Mouse (Mus musculus) intestine, embryonic 14.5 days (tissue): ENCODE results near the gene Ttc7b. TPM values are rescaled to one million over a fixed set of nuclear protein-coding genes. Genes with fewer than 3 reads are reported as not detected.

Experiments used
- ATAC-seq: fragments of 200-750 bp; cut with Nextera tagmentation; replicated peaks from 2 replicates; pipeline ENCODE4 v1.8.0; 2017; ENCODE audit warnings: low read depth, moderate number of reproducible peaks, moderate TSS enrichment, moderate library complexity; ENCODE audit not compliant: low FRiP score, low TSS enrichment
- DNase-seq: peaks from one replicate; pipeline ENCODE4 v3.0.0-alpha.2; 2018; ENCODE audit warnings: low spot score
- H3K27ac ChIP-seq: fragments of 300-500 bp; sonication (generic); 2 replicates; pipeline ENCODE4 v1.5.1; 2014; ENCODE audit warnings: low read depth, mild to moderate bottlenecking, control low read depth
- H3K27me3 ChIP-seq: fragments of 300-500 bp; sonication (generic); replicated peaks from 2 replicates; pipeline ENCODE4 v1.6.1; 2014; ENCODE audit warnings: low read length, control low read depth; ENCODE audit not compliant: control insufficient read depth, insufficient read depth
- H3K36me3 ChIP-seq: fragments of 300-500 bp; sonication (generic); 2 replicates; pipeline ENCODE4 v1.6.1; 2014; ENCODE audit warnings: low read length, control low read depth; ENCODE audit not compliant: control insufficient read depth, insufficient read depth
- H3K4me1 ChIP-seq: fragments of 300-500 bp; sonication (generic); replicated peaks from 2 replicates; pipeline ENCODE4 v1.6.1; 2014; ENCODE audit warnings: low read length, control low read depth, mixed read lengths; ENCODE audit not compliant: control insufficient read depth, insufficient read depth
- H3K4me2 ChIP-seq: fragments of 300-500 bp; sonication (generic); 2 replicates; pipeline ENCODE4 v1.6.1; 2014; ENCODE audit warnings: low read length
- H3K4me3 ChIP-seq: fragments of 300-500 bp; sonication (generic); 2 replicates; pipeline ENCODE4 v1.5.1; 2014; ENCODE audit warnings: low read depth, low read length, control low read depth, mixed read lengths
- H3K9ac ChIP-seq: fragments of 300-500 bp; sonication (generic); 2 replicates; pipeline ENCODE4 v1.6.1; 2014; ENCODE audit warnings: mild to moderate bottlenecking, low read length
- H3K9me3 ChIP-seq: fragments of 300-500 bp; sonication (generic); 2 replicates; pipeline ENCODE4 v1.6.1; 2016; ENCODE audit warnings: low read length, control low read depth; ENCODE audit not compliant: control insufficient read depth
- WGBS: fragments of 180-500 bp; shearing (Covaris S2); extraction: QIAGEN DNeasy Blood & Tissue Kit; methylation state at CpG from one replicate; pipeline ENCODE4 v1.1.7; 2014; 5-methylcytosine and 5-hydroxymethylcytosine counted together
- polyA plus RNA-seq: library from polyadenylated mRNA; unstranded; fragments of >200 nt; fragmentation: Nextera tagmentation; extraction: Ambion mirVana; gene quantifications from 2 replicates; pipeline ENCODE4 v1.2.1, GENCODE M21; 2014

The Ttc7b gene
- polyA plus RNA-seq, 1 experiment from 2014 or later: 5.9 TPM

DNA sequence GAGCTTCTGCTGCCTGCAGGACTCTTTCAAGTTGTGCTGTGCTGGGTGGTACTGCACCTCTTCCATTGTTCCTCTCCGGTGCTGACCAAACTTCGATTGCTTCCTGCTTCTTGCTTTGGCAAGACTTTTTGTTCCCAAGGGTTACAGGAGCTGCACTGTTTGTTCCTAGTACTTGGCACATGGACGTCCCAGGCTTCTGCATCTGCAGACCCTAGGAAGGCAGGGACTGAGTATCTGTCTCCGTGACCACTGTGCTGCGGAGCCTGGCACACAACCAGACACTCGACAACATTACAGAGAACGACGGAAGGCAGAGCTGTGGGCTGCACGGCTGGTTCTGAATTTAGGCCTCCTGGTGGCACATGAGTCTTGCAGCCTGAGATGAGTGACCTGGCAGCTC, 192.1 kb downstream of the Ttc7b start:
- Histone ChIP-seq H3K27me3 (no peaks in the 10 kb centered on the region), H3K4me3 (no peak overlapping the region), H3K9ac (no peak overlapping the region), H3K4me1 (no peaks in the 10 kb centered on the region), H3K9me3 (no peaks in the 10 kb centered on the region), H3K27ac (no peak overlapping the region), H3K36me3 (peaks cover 15% of the 10 kb centered on the region), H3K4me2 (no peak overlapping the region)
- ATAC-seq (no peak), DNase-seq (no peak)
- WGBS: 84% methylated on average over 9 of the region's 9 CpGs

DNA sequence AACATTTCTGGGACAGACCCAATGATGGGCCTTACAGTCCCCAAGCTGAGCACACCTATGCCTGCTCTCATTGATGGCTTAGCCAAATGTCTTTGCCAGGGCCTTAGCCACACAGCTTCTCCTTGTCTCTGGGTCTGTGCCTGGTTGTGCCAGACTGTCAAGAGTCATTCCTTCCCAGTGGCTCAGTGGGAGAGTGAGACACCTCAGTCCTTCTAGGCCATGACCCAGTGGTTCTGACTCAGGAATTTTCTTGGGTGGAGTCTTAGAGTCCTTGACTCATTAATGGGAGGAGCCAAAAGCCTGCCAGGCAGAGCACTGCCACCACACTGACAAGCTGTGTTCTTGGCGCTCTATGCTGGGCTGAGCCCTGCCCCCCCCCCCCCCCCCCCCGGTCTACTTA, 193.9 kb downstream of the Ttc7b start:
- 83% methylated on average over 2 of the region's 2 CpGs for WGBS
- H3K9ac ChIP-seq: no peak overlapping the region
- ATAC-seq: no peak
- DNase-seq: no peak
- H3K4me2 ChIP-seq: no peak overlapping the region
- H3K4me1 ChIP-seq: no peaks in the 10 kb centered on the region
- H3K27me3 ChIP-seq: no peaks in the 10 kb centered on the region
- H3K9me3 ChIP-seq: no peaks in the 10 kb centered on the region
- peaks cover 25% of the 10 kb centered on the region for H3K36me3 ChIP-seq
- no peak overlapping the region for H3K27ac ChIP-seq
- no peak overlapping the region for H3K4me3 ChIP-seq

GRCm38 (mm10) chr12:100325618-100326017, 195.0 kb downstream of the Ttc7b start:
- WGBS: 91% methylated on average over 4 of the region's 4 CpGs
- Histone ChIP-seq H3K9me3 (no peaks in the 10 kb centered on the region), H3K27ac (no peak overlapping the region), H3K4me3 (no peak overlapping the region), H3K4me2 (no peak overlapping the region), H3K27me3 (no peaks in the 10 kb centered on the region), H3K9ac (no peak overlapping the region), H3K4me1 (no peaks in the 10 kb centered on the region), H3K36me3 (peaks cover 25% of the 10 kb centered on the region)
- no peak for ATAC-seq
- no peak for DNase-seq

- Histone ChIP-seq H3K4me3 (no peak overlapping the region), H3K9ac (no peak overlapping the region), H3K9me3 (no peaks in the 10 kb centered on the region), H3K4me1 (no peaks in the 10 kb centered on the region), H3K36me3 (peaks cover 25% of the 10 kb centered on the region), H3K4me2 (no peak overlapping the region), H3K27me3 (no peaks in the 10 kb centered on the region), H3K27ac (no peak overlapping the region)
- WGBS: 93% methylated on average over 8 of the region's 8 CpGs
- ATAC-seq (no peak), DNase-seq (no peak)
Measured at GRCm38 (mm10) chr12:100325212-100325611, 195.4 kb downstream of the Ttc7b start.

GRCm38 (mm10) chr12:100323641-100324040, 197.0 kb downstream of the Ttc7b start:
- Histone ChIP-seq H3K4me1 (no peaks in the 10 kb centered on the region), H3K9ac (no peak overlapping the region), H3K9me3 (no peaks in the 10 kb centered on the region), H3K27me3 (no peaks in the 10 kb centered on the region), H3K36me3 (peaks cover 25% of the 10 kb centered on the region), H3K4me2 (no peak overlapping the region), H3K4me3 (no peak overlapping the region), H3K27ac (no peak overlapping the region)
- ATAC-seq (no peak), DNase-seq (no peak)
- 77% methylated on average over 2 of the region's 2 CpGs for WGBS

DNA sequence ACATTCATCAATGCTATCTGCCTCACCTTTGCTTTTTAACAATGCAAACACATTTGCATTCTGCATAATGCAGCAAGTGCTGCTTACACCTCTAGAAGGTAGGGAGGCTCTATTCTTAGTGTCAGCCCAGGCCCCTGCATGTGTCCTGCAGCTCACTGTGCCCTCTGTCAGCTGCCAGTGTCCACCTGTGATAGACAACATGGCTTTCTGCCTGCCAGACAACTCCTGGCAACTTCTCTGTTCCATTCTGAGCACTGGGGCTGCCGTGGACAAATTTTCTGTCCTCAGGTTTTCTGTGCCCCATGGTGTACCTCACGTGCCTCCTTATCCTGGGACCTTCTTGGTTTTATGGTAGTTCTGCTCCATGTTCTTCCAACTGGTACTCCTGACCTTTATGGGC, 198.4 kb downstream of the Ttc7b start:
- 100% methylated on average over 2 of the region's 2 CpGs for WGBS
- Histone ChIP-seq H3K9me3 (no peaks in the 10 kb centered on the region), H3K4me3 (no peak overlapping the region), H3K36me3 (peaks cover 23% of the 10 kb centered on the region; the same call in 1 of the 2 replicates), H3K9ac (no peak overlapping the region), H3K27me3 (no peaks in the 10 kb centered on the region), H3K4me1 (no peaks in the 10 kb centered on the region), H3K27ac (no peak overlapping the region), H3K4me2 (no peak overlapping the region)
- ATAC-seq: no peak
- no peak for DNase-seq

DNA sequence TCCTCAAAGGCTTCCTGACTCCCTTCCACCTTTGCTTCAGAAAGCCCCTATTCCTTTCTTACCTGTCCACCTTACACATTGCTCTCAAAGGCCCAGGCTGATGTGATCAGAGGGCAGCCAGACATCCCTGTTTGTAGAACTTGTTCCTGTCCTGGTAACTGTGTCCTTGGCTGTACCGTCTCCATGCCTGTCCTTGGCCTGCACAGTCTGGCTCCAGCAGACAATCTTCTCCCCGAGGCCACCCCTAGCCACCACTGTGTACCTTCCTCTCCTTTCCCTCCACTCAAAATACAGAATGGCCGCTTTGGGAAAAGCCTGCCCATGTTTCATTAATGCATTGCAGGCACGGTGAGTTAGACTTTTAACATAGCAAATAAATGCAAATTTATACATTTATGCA, 199.1 kb downstream of the Ttc7b start:
- ATAC-seq: no peak
- Histone ChIP-seq H3K36me3 (peaks cover 22% of the 10 kb centered on the region; the same call in 1 of the 2 replicates), H3K4me3 (no peak overlapping the region), H3K9me3 (no peaks in the 10 kb centered on the region), H3K4me2 (no peak overlapping the region), H3K27ac (no peak overlapping the region), H3K9ac (no peak overlapping the region), H3K4me1 (no peaks in the 10 kb centered on the region), H3K27me3 (no peaks in the 10 kb centered on the region)
- WGBS: 86% methylated on average over 4 of the region's 4 CpGs
- no peak for DNase-seq

DNA sequence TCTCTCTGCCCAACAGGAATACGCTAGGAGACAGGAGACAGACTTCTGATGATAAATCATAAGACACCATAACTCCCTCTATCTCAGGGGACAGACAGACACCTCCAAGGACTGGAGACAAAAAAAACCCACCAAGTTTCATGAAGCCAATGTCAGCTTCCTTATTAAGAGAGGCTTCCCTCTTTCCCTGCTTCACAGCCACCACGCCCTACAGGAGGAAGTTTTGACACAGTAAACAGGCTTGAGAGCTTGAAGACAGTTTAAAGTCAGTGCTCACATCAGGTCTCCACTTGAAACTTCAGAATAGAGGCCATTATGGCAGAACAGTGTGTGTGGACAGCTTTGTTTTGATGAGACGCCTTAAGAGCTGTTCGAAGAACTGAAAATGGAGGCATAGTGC, 200.9 kb downstream of the Ttc7b start:
- whole genome bisulfite sequencing: 90% methylated on average over 4 of the region's 4 CpGs
- Histone ChIP-seq H3K9me3 (no peaks in the 10 kb centered on the region), H3K27me3 (no peaks in the 10 kb centered on the region), H3K36me3 (peaks cover 16% of the 10 kb centered on the region; the same call in 1 of the 2 replicates), H3K27ac (no peak overlapping the region), H3K4me1 (no peaks in the 10 kb centered on the region), H3K9ac (no peak overlapping the region), H3K4me3 (no peak overlapping the region), H3K4me2 (no peak overlapping the region)
- ATAC-seq (no peak), DNase-seq (no peak)

DNA sequence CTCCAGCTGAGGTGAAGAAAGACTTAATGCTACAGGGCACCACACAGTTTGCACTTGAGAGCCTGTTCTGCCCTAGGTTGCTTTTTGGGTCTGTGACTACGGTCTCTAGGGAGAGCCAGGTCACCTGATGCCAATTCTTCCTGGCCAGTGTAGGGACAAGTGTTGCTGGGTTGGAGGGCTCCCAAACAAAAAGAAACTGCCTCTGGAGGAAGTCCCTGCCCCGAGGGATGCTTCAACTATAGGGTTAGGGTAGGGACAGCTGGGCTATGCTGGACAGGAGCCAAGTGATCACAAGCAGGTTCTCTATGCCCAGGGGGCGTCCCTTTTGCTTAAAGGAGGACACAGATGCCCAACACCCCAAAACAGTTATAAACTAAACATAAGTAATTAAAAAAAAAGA, 202.7 kb downstream of the Ttc7b start:
- Histone ChIP-seq H3K27me3 (no peaks in the 10 kb centered on the region), H3K27ac (no peak overlapping the region), H3K4me1 (no peaks in the 10 kb centered on the region), H3K36me3 (0 out of 2 replicates have a peak, but pooled peaks cover 6% of the 10 kb centered on the region), H3K4me3 (no peak overlapping the region), H3K4me2 (no peak overlapping the region), H3K9ac (no peak overlapping the region), H3K9me3 (no peaks in the 10 kb centered on the region)
- DNase-seq: no peak
- 66% methylated on average over 3 of the region's 3 CpGs for WGBS
- ATAC-seq: no peak
